Mouse (Mus musculus): ENCODE data around the gene Zfp78.
"Not testable (repeated sequence)": the region's sequence is repeated elsewhere in the genome, so short reads cannot be mapped to it uniquely, and the experiment has no call there.

Gene Zfp78

DNA sequence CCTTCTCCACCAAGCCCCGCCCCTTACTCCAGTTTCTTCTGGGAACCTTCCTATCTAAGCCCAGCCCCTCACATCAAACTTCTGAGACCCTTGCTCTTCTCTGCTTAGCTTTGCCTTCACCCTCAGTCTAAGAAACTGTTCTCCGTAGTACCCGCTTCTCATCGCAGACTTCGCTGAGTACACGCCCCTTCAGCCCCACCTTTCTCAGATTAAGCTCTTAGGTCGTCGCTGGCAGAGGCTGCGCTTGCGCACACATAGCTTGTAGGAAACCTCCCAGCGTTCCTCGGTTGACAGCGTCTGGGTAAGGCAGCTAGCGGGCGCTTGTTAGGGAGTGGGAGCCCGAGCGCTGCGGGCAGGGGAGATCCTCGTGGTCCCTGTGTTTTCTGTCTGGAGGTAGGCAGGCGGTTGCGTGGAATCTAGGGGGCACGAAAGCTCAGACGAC is at the start of gene Zfp78:
TSS of gene Zfp78 (plus strand) at position 234 of the 442 bp plus-strand sequence.
- DNase-seq = peak; percentile 96

DNA sequence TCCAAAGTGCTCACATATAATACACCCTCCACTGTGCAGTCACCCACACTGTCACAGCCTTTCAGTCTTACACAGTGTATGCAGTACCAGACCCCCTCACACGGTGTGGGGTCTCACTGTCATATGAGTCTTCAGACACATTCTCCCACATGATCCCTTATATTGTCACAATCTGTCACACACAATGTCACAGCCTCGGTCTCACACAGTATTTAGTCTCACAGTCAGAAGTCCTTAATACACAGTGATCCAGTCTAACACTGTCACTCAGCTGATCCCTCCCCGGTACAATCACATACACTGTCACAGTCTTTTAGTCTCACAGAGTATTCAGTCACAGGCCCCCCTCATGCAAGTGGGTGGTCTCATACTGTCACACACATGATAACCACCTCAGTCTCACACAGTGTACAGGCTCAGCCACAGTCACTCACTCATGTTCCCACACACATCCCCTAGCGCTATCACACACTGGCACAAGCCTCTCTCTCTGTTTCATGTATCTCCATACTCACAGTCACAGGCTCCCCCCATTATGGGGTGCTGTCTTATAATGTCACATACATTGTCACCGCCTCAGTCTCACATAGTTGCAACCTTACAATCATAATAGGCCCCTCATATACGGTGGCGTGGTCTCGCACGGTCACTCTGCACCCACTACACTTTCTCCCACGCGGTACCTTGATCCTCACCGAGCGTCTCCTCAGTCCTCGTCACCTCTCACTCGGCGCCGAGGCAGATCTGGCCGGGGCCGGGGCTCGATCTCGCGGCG is 32.4 kb upstream of the Zfp78 start:
- peak; percentile 8 for DNase-seq

DNA sequence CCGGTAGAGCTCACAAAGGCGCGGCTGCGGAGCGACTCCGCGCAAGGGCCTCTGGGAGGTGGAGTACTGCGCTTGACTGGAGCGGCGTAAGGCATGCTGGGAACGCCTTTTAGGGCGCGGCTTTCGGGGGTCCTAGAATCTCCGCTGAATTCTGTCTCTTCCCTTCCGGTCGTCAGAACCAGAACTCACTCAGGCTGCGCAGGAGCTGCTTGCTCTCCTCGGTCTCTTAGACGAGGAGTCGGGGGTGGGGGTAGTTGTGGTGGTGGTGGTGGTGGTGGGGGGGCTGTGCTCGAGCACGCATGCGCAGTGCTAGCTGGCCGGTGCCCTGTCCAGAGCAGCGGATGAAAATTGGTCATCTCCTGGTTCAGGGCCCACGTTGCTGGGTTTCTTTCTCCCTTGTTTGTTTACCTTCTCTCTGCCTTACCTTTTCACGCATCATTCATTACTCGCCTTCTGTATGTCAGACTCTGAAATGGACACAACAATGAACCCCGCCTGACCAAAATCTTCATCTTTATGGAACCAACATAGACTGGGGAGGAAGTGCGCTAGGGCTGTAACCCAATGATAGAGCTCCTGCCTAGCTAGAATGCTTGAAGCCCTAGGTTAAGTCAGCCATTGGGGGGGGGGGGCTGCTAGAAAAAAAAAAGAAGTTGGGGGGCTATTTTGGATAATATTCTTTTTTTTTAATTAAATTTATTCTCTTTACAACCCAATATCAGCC is 31.7 kb upstream of the Zfp78 start, which contains the start of gene Zfp583:
TSS of gene Zfp583 (minus strand) at position 53 of the 724 bp plus-strand sequence.
- DNase-seq = peak; percentile 94

DNA sequence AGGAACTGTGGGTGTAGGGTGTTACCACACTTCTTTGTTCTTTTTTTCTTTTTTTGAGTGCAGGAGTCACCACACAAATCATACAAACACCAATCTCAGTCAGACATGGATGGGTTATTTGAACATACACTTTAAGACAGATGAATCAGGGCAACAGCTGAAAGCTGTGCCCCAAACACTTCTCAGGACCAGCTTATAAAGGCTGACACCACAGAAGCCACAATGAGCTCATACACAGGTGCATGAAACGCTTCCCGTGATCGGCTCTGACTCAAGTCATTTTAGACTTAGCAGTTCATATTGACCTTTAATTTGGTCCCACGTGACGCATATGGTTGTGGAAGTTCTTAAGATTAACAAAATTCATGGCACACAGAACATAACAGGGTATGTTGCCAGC is 23.2 kb upstream of the Zfp78 start:
- no peak for DNase-seq

- peak; percentile 93 for DNase-seq
Measured at GRCm38 (mm10) chr7:6343501-6344071, 19.5 kb upstream of the Zfp78 start, which contains the start of gene Gm3854. Gm3854 (plus strand) TSS chr7:6343759.

DNA sequence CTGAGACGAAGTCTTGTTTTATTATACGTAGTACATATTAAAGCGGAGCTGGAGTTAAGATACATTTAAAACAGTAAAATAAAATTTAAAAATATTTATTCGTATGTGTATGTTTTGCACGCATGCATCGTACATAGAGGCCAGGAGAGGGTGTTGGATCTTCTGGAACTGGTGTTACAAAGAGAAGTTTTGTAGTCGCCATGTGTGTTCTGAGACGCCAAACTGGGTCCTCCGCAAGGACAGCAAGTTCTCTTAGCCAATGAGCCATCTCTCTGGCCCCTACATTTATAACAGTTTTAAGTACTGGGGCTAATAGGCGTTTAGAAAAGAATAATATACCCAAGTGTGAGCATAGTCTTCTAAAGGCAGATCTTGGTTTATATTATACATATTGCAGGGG is 19.0 kb upstream of the Zfp78 start:
- DNase-seq = no peak

- DNase-seq = no peak
Measured at GRCm38 (mm10) chr7:6358121-6358520, 5.0 kb upstream of the Zfp78 start.

DNA sequence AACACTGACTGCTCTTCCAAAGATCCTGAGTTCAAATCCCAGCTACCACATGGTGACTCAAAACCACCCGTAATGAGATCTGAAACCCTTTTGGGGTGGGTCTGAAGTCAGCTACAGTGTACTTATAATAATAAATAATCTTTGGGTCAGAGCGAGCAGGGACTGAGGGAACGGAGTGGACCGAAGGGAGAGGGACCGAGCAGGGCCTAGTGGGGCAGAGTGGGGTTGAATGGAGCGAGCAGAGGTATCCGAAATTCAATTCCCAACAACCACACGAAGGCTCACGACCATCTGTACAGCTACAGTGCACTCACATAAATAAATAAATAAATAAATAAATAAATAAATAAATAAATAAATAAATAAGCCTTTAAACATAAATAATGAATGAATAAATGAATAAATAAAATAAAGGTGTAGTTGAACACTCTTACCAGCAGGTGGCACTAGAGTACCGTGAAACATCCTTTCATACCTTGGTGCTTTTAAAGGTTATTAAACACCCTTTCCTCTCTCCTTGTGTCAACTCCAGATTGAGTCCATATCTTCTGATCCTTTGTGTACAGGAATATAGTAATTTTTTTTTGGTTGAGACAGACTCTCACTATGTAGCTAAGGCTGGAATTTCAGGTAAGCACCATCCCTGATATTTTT is 4.0 kb upstream of the Zfp78 start:
- peak; percentile 72 for DNase-seq

DNA sequence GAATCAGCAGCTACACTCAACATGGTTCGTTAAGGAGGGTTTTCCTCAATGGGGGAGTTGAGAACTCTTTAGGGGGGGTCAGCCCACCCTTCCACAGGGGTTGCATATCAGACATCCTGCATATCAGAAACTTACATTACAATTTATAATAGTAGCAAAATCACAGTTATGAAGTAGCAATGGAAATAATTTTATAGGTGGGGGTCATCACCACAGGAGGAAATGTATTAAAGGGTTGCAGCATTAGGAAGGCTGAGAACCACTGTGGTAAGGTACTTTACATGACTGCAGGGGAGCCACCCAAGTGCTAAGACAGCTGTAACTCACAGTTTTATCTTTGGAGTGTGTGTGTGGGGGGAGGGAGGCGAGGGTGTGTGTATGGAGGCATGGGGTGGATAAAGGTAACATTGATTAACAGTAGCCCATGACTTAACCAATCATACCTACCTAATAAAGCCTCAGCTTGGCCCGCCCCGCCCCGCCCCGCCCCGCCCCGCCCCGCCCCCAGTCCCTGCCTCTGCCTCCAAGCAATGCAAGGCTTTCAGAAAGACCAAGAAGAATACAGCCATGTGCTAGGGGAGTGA is 2.5 kb upstream of the Zfp78 start:
- DNase-seq = no peak

- no peak for DNase-seq
Measured at GRCm38 (mm10) chr7:6361756-6362155, 1.3 kb upstream of the Zfp78 start.

DNA sequence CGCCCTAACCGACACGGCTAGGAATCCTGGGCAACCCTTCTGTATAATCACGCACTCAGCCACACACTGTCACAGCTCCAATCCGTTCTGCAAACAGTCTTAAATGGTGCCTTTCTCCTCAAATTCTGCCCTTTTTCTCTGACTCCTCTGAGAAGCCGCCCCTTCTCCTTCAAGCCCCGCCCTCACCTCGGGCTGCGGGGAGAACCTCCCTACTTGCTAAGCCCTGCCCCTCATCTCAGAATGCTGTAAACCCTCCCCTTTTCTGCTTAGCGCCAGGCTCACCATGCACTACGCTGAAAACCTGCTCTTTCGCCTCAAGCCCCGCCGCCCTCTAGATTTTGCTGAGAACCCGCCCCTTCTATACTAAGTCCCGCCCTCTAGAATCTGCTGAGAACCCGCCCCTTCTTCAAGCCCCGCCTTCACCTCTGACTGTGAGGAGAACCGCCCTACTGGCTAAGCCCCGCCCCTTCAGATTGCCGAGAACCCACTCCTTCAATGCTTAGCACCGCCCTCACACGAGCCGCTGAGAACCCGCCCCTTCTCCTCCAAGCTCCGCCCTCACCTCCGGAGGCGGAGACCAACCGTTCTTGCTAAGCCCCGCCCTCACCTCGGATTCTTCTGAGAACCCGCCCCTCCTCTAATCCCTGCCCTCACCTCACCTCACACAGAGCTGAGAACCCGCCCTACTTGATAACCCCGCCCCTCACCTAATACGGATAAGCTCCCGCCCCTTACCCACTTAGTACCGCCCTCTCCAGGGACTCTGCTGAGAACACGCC is 623 bp upstream of the Zfp78 start:
- peak; percentile 99 for DNase-seq

DNA sequence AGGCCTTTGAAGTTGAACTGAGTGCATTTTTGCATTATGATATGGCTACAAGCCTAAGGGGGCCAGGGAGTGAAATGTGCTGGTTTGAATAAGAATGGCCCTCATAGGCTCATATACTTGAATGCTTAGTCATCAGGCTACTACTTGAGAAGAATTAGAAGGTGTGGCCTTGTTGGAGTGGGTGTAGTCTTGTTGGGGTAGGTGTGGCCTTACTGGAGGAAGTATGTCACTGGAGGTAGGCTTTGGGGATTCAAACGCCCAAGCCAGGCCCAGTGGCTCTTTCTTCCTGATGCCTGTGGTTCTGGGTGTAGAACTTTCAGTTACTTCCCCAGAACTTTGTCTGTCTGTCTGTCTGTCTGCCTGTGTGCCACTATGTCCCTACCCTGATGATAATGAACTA is 1.7 kb downstream of the Zfp78 start:
- DNase-seq = no peak

GRCm38 (mm10) chr7:6367185-6367584 is 4.1 kb downstream of the Zfp78 start:
- no peak for DNase-seq

GRCm38 (mm10) chr7:6368146-6368545 is 5.1 kb downstream of the Zfp78 start:
- not testable (repeated sequence) for DNase-seq

- no peak for DNase-seq
Measured at GRCm38 (mm10) chr7:6369460-6369859, 6.4 kb downstream of the Zfp78 start.

- DNase-seq = no peak
Measured at GRCm38 (mm10) chr7:6372993-6373392, 9.9 kb downstream of the Zfp78 start.

DNA sequence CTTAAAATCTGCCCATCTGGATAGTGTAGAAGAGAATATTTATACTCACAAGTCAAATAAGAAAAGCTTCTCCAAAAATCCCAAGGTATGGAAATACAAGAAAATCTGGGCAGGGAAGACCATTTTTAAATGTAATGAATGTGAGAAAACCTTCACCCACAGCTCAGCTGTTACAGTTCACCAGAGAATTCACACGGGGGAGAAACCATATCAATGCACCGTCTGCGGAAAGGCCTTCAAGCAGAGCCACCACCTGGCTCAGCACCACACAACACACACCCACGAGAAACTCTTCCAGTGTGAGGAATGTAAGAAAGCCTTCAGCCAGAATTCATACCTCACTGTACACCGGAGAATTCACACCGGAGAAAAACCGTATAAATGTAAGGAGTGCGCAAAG is 15.4 kb downstream of the Zfp78 start:
- no peak for DNase-seq

DNA sequence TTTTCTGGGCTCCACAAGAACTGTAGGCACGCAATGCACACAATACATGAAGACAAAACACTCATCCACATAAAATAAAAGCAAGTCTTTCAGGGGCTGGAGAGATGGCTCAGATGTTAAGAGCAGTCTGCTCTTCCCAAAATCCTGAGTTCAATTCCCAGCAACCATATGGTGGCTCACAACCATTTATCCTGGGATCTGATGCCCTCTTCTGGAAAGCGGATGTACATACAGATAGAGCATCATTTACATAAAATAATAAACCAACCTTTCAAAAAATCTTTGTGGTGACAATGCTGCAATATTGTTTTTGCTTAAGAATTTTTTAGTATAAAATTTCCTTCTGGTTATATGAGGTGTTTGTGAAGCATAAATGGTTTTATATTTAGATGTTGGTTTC is 18.4 kb downstream of the Zfp78 start:
- peak; percentile 8 for DNase-seq

GRCm38 (mm10) chr7:6383044-6383455 is 20.0 kb downstream of the Zfp78 start, which contains the start of gene Zfp28:
Zfp28 (plus strand) TSS chr7:6383295.
- peak; percentile 99 for DNase-seq

DNA sequence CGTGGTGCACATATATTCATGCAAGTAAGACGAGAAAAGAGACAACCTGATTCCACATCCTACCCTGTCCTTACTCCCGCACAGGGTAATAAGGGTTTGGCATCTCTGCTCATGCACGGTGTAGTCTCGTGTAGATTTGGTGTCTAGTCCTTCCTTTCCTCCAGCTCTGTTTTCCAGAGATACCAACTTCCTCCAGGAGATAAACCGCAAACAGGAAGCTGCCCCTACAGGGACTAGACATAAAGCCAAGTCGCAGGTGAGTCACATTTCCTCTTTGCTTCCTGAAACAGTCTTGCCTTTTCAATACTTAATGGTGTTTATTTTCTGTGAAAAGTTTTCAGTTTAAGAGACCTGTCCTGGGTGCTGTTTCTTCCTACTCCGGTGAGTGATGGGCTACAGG is 20.9 kb downstream of the Zfp78 start:
- DNase-seq = no peak

- DNase-seq = no peak
Measured at GRCm38 (mm10) chr7:6386995-6387394, 23.9 kb downstream of the Zfp78 start.

- no peak for DNase-seq
Measured at GRCm38 (mm10) chr7:6388971-6389370, 25.9 kb downstream of the Zfp78 start.

All from embryo, embryonic 11 days (tissue).